Comparison of ENCODE assay signal across 13 mouse cellular contexts in the genomic region with DNA sequence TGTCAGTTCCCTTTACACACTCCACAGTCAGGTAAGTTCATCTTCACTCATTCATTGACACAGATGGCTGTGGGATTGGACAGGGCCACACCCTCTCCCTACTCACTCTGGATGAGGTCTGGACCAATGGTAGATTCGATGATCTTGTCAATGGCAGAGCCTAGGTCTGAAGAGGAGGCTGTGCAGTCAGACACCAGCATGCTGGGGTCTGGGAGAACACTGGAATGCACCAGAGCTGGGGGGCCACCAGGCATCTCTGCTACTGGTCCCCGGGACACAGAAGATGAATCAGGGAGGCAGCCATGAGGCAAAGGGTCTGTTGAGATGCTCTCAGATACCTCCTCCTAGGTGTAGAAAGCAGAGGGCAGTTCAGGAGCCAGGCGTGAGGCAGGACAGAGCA. TPM values are rescaled to one million over a fixed set of nuclear protein-coding genes. Genes with fewer than 3 reads are reported as not detected.
DNase-seq lines count a peak whose midpoint lies in the region; ATAC-seq and TF ChIP-seq lines count a peak whose summit lies in the region.
"Had no signal": no experiment of that assay in that cellular context is flagged by ENCODE, and none has a peak within 500 bp of the region (broad histone marks: within the 10 kb centered on the region; RNA-seq: fewer than 3 reads in every experiment).

No protein-coding gene starts in this region.

- no peak for TF ChIP-seq CTCF in forebrain, postnatal 0 days (IDR thresholded peaks at IDR 0.05; ENCODE audit: low read depth)
- TF ChIP-seq CTCF in layer of hippocampus, adult 2 months (conservative IDR thresholded peaks at IDR 0.05), result no peak

- DNase-seq in forebrain, postnatal 0 days, result no peak
- no peak for DNase-seq in layer of hippocampus, adult 2 months (ENCODE audit: low spot score in 2 of 2)
- DNase-seq in layer of hippocampus, postnatal 25 days (ENCODE audit: extremely low spot score in 1 of 2, low spot score in 1 of 2), result no peak
- DNase-seq in thymus, postnatal 0 days (ENCODE audit: low spot score), result no peak
- DNase-seq: adrenal gland, adult 8-10 months; cerebellum, adult 11 months; gastrocnemius, postnatal 36 days; layer of hippocampus, adult 9-11 months had no signal

- no peak overlapping the region for H3K4me3 ChIP-seq in forebrain, embryonic 15.5 days
- H3K4me3 ChIP-seq in forebrain, postnatal 0 days (ENCODE audit: low read depth, low read length), result no peak overlapping the region
- peak overlapping the region; percentile 96; the same call in 1 of the 2 replicates for H3K4me3 ChIP-seq in layer of hippocampus, adult 2 months
- H3K4me3 ChIP-seq in hindbrain, embryonic 13.5 days, result peak overlapping the region; percentile 77
- H3K4me3 ChIP-seq in midbrain, embryonic 13.5 days (replicated peaks), result peak overlapping the region; percentile 87; the same call in 1 of the 2 replicates

- peaks cover 23% of the 10 kb centered on the region for H3K4me1 ChIP-seq in forebrain, embryonic 15.5 days
- H3K4me1 ChIP-seq in forebrain, postnatal 0 days (ENCODE audit: insufficient read depth), result no peaks in the 10 kb centered on the region; the same call in 1 of the 2 replicates
- H3K4me1 ChIP-seq in hindbrain, embryonic 13.5 days (replicated peaks), result peaks cover 28% of the 10 kb centered on the region
- H3K4me1 ChIP-seq in midbrain, embryonic 13.5 days (replicated peaks), result peaks cover 28% of the 10 kb centered on the region

- no peak for ATAC-seq in forebrain, embryonic 15.5 days (replicated peaks)
- no peak for ATAC-seq in forebrain, postnatal 0 days
- ATAC-seq in hindbrain, embryonic 13.5 days (ENCODE audit: low FRiP score), result no peak
- no peak for ATAC-seq in midbrain, embryonic 13.5 days
- no peak for ATAC-seq in CD4-positive, CD25-positive, alpha-beta regulatory T cell, adult 4 months
- ATAC-seq: intestine, postnatal 0 days had no signal

- no peak overlapping the region for H3K4me2 ChIP-seq in forebrain, embryonic 15.5 days (replicated peaks)
- no peak overlapping the region for H3K4me2 ChIP-seq in forebrain, postnatal 0 days (ENCODE audit: low read depth)
- H3K4me2 ChIP-seq in hindbrain, embryonic 13.5 days, result peak overlapping the region; percentile 80
- H3K4me2 ChIP-seq in midbrain, embryonic 13.5 days (replicated peaks), result peak overlapping the region; percentile 88; the same call in 1 of the 2 replicates

- WGBS in forebrain, embryonic 15.5 days, result 90% methylated on average over 3 of the region's 3 CpGs
- WGBS in forebrain, postnatal 0 days, result 97% methylated on average over 3 of the region's 3 CpGs
- 99% methylated on average over 3 of the region's 3 CpGs for WGBS in hindbrain, embryonic 13.5 days
- 99% methylated on average over 3 of the region's 3 CpGs for WGBS in midbrain, embryonic 13.5 days

- no peak overlapping the region for H3K27ac ChIP-seq in forebrain, embryonic 15.5 days (replicated peaks)
- no peak overlapping the region for H3K27ac ChIP-seq in forebrain, postnatal 0 days (ENCODE audit: low read depth, low read length)
- no peak overlapping the region for H3K27ac ChIP-seq in layer of hippocampus, adult 2 months
- no peak overlapping the region for H3K27ac ChIP-seq in hindbrain, embryonic 13.5 days
- H3K27ac ChIP-seq in midbrain, embryonic 13.5 days, result no peak overlapping the region; the same call in 1 of the 2 replicates

- H3K27me3 ChIP-seq in forebrain, embryonic 15.5 days, result no peaks in the 10 kb centered on the region
- no peaks in the 10 kb centered on the region for H3K27me3 ChIP-seq in forebrain, postnatal 0 days (ENCODE audit: insufficient read depth, low read length)
- H3K27me3 ChIP-seq in hindbrain, embryonic 13.5 days, result no peaks in the 10 kb centered on the region
- H3K27me3 ChIP-seq in midbrain, embryonic 13.5 days, result no peaks in the 10 kb centered on the region

- H3K9me3 ChIP-seq in forebrain, embryonic 15.5 days, result 0 out of 2 replicates have a peak, but pooled peaks cover 5% of the 10 kb centered on the region
- H3K9me3 ChIP-seq in forebrain, postnatal 0 days (ENCODE audit: low read length), result no peaks in the 10 kb centered on the region
- H3K9me3 ChIP-seq in hindbrain, embryonic 13.5 days, result peaks cover 5% of the 10 kb centered on the region
- H3K9me3 ChIP-seq in midbrain, embryonic 13.5 days, result peaks cover 11% of the 10 kb centered on the region

- H3K36me3 ChIP-seq in forebrain, embryonic 15.5 days, result peaks cover 52% of the 10 kb centered on the region
- peaks cover 50% of the 10 kb centered on the region for H3K36me3 ChIP-seq in forebrain, postnatal 0 days (ENCODE audit: insufficient read depth)
- H3K36me3 ChIP-seq in hindbrain, embryonic 13.5 days, result peaks cover 53% of the 10 kb centered on the region
- H3K36me3 ChIP-seq in midbrain, embryonic 13.5 days, result peaks cover 58% of the 10 kb centered on the region

- H3K9ac ChIP-seq in forebrain, embryonic 15.5 days (replicated peaks), result peak overlapping the region; percentile 26
- no peak overlapping the region for H3K9ac ChIP-seq in forebrain, postnatal 0 days
- peak overlapping the region; percentile 81 for H3K9ac ChIP-seq in hindbrain, embryonic 13.5 days
- peak overlapping the region; percentile 88 for H3K9ac ChIP-seq in midbrain, embryonic 13.5 days (replicated peaks)

RNA-seq across cellular contexts. Expression of a gene that starts 2.5 kb away (rescaled TPM):
- 15.7 and 16.7 TPM in 2 replicates for polyA plus RNA-seq in forebrain, embryonic 15.5 days (2015; fragmentation: Nextera tagmentation; extraction: Ambion mirVana)
- 20.9 and 26.0 TPM in 2 replicates for total RNA-seq in forebrain, postnatal 0 days (2014; rRNA removed)
- polyA plus RNA-seq in forebrain, postnatal 0 days (2015; fragmentation: Nextera tagmentation; extraction: Ambion mirVana), result 10.0 and 11.2 TPM in 2 replicates
- total RNA-seq in layer of hippocampus, adult 2 months (2021), result 10 to 100 TPM; 29.0 to 30.9 TPM
- 10 to 100 TPM; 23.3 to 29.1 TPM for total RNA-seq in layer of hippocampus, postnatal 25 days (2021)
- polyA plus RNA-seq in hindbrain, embryonic 13.5 days (2015; fragmentation: Nextera tagmentation; extraction: Ambion mirVana), result 13.1 and 13.9 TPM in 2 replicates
- polyA plus RNA-seq in midbrain, embryonic 13.5 days (2015; fragmentation: Nextera tagmentation; extraction: Ambion mirVana), result 13.5 and 15.1 TPM in 2 replicates
- polyA plus RNA-seq in thymus, postnatal 0 days (2015; fragmentation: Nextera tagmentation; extraction: Ambion mirVana), result 8.6 and 9.5 TPM in 2 replicates
- polyA plus RNA-seq in CD4-positive, CD25-positive, alpha-beta regulatory T cell, adult 4 months (2017; shearing (Covaris generic)), result 1 to 10 TPM; 5.6 to 8.2 TPM

RNA-seq across cellular contexts. Expression of a gene that starts 30.0 kb away (rescaled TPM):
- 94.8 and 101 TPM in 2 replicates for polyA plus RNA-seq in forebrain, embryonic 15.5 days (2015; fragmentation: Nextera tagmentation; extraction: Ambion mirVana)
- 67.3 and 82.2 TPM in 2 replicates for total RNA-seq in forebrain, postnatal 0 days (2014; rRNA removed)
- polyA plus RNA-seq in forebrain, postnatal 0 days (2015; fragmentation: Nextera tagmentation; extraction: Ambion mirVana), result 104 and 115 TPM in 2 replicates
- total RNA-seq in layer of hippocampus, adult 2 months (2021), result 10 to 100 TPM; 45.9 to 49.6 TPM
- 10 to 100 TPM; 40.4 to 47.2 TPM for total RNA-seq in layer of hippocampus, postnatal 25 days (2021)
- 87.8 and 95.3 TPM in 2 replicates for polyA plus RNA-seq in hindbrain, embryonic 13.5 days (2015; fragmentation: Nextera tagmentation; extraction: Ambion mirVana)
- 98.1 and 108 TPM in 2 replicates for polyA plus RNA-seq in midbrain, embryonic 13.5 days (2015; fragmentation: Nextera tagmentation; extraction: Ambion mirVana)
- polyA plus RNA-seq in thymus, postnatal 0 days (2015; fragmentation: Nextera tagmentation; extraction: Ambion mirVana), result 92.5 and 107 TPM in 2 replicates
- polyA plus RNA-seq in CD4-positive, CD25-positive, alpha-beta regulatory T cell, adult 4 months (2017; shearing (Covaris generic)), result 100 to 1,000 TPM; 106 to 115 TPM

RNA-seq across cellular contexts. Expression of a gene that starts 31.5 kb away (rescaled TPM):
- polyA plus RNA-seq in forebrain, embryonic 15.5 days (2015; fragmentation: Nextera tagmentation; extraction: Ambion mirVana), result 17.9 and 19.5 TPM in 2 replicates
- total RNA-seq in forebrain, postnatal 0 days (2014; rRNA removed), result 5.3 and 14.2 TPM in 2 replicates
- 5.3 and 8.3 TPM in 2 replicates for polyA plus RNA-seq in forebrain, postnatal 0 days (2015; fragmentation: Nextera tagmentation; extraction: Ambion mirVana)
- total RNA-seq in layer of hippocampus, adult 2 months (2021), result 1 to 10 TPM; 1.4 to 2.2 TPM
- total RNA-seq in layer of hippocampus, postnatal 25 days (2021), result 1 to 10 TPM; 1.5 to 1.8 TPM
- polyA plus RNA-seq in hindbrain, embryonic 13.5 days (2015; fragmentation: Nextera tagmentation; extraction: Ambion mirVana), result 23.8 and 25.2 TPM in 2 replicates
- polyA plus RNA-seq in midbrain, embryonic 13.5 days (2015; fragmentation: Nextera tagmentation; extraction: Ambion mirVana), result 17.2 and 19.5 TPM in 2 replicates
- 47.8 and 53.2 TPM in 2 replicates for polyA plus RNA-seq in thymus, postnatal 0 days (2015; fragmentation: Nextera tagmentation; extraction: Ambion mirVana)
- 1 to 10 TPM; 2.0 to 4.1 TPM for polyA plus RNA-seq in CD4-positive, CD25-positive, alpha-beta regulatory T cell, adult 4 months (2017; shearing (Covaris generic))

RNA-seq across cellular contexts. Expression of a gene that starts 51.5 kb away (rescaled TPM):
- 16.2 and 17.2 TPM in 2 replicates for polyA plus RNA-seq in forebrain, embryonic 15.5 days (2015; fragmentation: Nextera tagmentation; extraction: Ambion mirVana)
- 83.2 and 139 TPM in 2 replicates for total RNA-seq in forebrain, postnatal 0 days (2014; rRNA removed)
- polyA plus RNA-seq in forebrain, postnatal 0 days (2015; fragmentation: Nextera tagmentation; extraction: Ambion mirVana), result 24.5 and 41.6 TPM in 2 replicates
- 100 to 1,000 TPM; 406 to 409 TPM for total RNA-seq in layer of hippocampus, adult 2 months (2021)
- total RNA-seq in layer of hippocampus, postnatal 25 days (2021), result 100 to 1,000 TPM; 366 to 382 TPM
- polyA plus RNA-seq in hindbrain, embryonic 13.5 days (2015; fragmentation: Nextera tagmentation; extraction: Ambion mirVana), result 21.4 and 22.1 TPM in 2 replicates
- polyA plus RNA-seq in midbrain, embryonic 13.5 days (2015; fragmentation: Nextera tagmentation; extraction: Ambion mirVana), result 19.7 and 20.2 TPM in 2 replicates
- polyA plus RNA-seq in thymus, postnatal 0 days (2015; fragmentation: Nextera tagmentation; extraction: Ambion mirVana), result 0.26 and 0.30 TPM in 2 replicates
- under 1 TPM in 1 of 2 experiments, not detected in 1; 0.31 TPM for polyA plus RNA-seq in CD4-positive, CD25-positive, alpha-beta regulatory T cell, adult 4 months (2017; shearing (Covaris generic))

RNA-seq across cellular contexts. Expression of a gene that starts 51.6 kb away (rescaled TPM):
- 45.3 and 50.7 TPM in 2 replicates for polyA plus RNA-seq in forebrain, embryonic 15.5 days (2015; fragmentation: Nextera tagmentation; extraction: Ambion mirVana)
- total RNA-seq in forebrain, postnatal 0 days (2014; rRNA removed), result 28.2 and 43.4 TPM in 2 replicates
- 67.9 and 80.7 TPM in 2 replicates for polyA plus RNA-seq in forebrain, postnatal 0 days (2015; fragmentation: Nextera tagmentation; extraction: Ambion mirVana)
- total RNA-seq in layer of hippocampus, adult 2 months (2021), result 10 to 100 TPM; 67.4 to 86.9 TPM
- total RNA-seq in layer of hippocampus, postnatal 25 days (2021), result 10 to 100 TPM; 68.8 to 73.7 TPM
- polyA plus RNA-seq in hindbrain, embryonic 13.5 days (2015; fragmentation: Nextera tagmentation; extraction: Ambion mirVana), result 123 and 127 TPM in 2 replicates
- polyA plus RNA-seq in midbrain, embryonic 13.5 days (2015; fragmentation: Nextera tagmentation; extraction: Ambion mirVana), result 69.1 and 96.1 TPM in 2 replicates
- 424 and 433 TPM in 2 replicates for polyA plus RNA-seq in thymus, postnatal 0 days (2015; fragmentation: Nextera tagmentation; extraction: Ambion mirVana)
- polyA plus RNA-seq in CD4-positive, CD25-positive, alpha-beta regulatory T cell, adult 4 months (2017; shearing (Covaris generic)), result under 1 TPM; 0.34 to 0.98 TPM

Comparison
In these comparisons a context has a peak if more than half of its experiments do, and no peak if none do; other contexts are left out.
1. H3K4me2 ChIP-seq: peak in hindbrain, embryonic 13.5 days (single experiment) and midbrain, embryonic 13.5 days (single experiment); none in forebrain, embryonic 15.5 days (single experiment) and forebrain, postnatal 0 days (single experiment).
2. H3K4me3 ChIP-seq: peak in layer of hippocampus, adult 2 months (single experiment), hindbrain, embryonic 13.5 days (single experiment) and midbrain, embryonic 13.5 days (single experiment); none in forebrain, embryonic 15.5 days (single experiment) and forebrain, postnatal 0 days (single experiment).